Mouse (Mus musculus) bone marrow, adult 2 months (tissue): ENCODE measurements around the gene Caml.

Experiments used
- CTCF ChIP-seq: fragments of 200-500 bp; IDR thresholded peaks from 2 replicates; pipeline ENCODE4 v1.5.1; 2011; ENCODE audit warnings: low read length, control low read depth; ENCODE audit not compliant: control insufficient read depth, insufficient read depth
- POLR2A ChIP-seq: fragments of 200-500 bp; IDR thresholded peaks from 2 replicates; pipeline ENCODE4 v1.6.1; 2011; ENCODE audit warnings: low read depth, mild to moderate bottlenecking, control low read depth, low read length, borderline replicate concordance; ENCODE audit not compliant: control insufficient read depth

DNA sequence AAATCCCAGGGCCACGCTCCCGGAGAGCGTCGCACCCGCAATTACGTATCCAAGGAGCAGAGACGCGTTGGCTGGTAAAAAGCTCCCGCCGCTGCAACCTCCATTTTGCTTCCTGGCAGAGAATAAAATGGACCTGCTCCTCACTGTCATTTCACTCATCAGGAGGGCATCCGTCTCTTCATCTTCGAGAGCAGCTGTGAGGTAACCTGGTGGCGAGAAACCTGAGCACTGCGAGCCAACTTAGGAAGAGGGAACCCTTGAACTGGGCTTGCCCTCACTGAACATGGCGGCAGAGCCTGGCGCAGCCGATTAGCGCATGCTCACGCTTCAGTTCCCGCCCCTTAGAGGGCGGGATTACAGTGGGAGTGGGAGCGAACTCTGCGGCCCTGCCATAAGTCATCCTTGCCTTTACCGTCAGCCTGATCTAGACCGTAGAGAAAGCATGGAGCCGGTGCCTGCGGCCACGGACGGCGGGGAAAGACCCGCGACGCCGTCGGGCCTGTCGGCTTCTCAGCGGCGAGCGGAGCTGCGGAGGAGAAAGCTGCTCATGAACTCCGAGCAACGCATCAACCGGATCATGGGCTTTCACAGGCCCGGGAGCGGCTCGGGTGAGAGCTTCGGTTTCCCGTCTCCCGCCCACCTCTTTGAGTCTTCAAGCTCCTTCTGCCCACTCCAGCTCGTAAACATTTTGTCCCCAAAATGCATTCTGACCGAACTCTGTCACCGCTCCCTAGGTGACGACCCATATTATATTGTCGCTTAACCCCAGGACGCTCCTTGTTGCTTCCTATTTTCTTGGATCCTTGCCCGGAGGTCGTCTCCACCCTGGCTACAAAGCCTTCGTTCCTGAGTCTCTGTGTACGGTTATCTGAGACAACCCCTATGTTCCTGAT lies at the start of gene Caml:
- TF ChIP-seq POLR2A (peak; percentile 74; the same call in 1 of the 2 replicates), CTCF (no peak)
